Mouse (Mus musculus) left cerebral cortex, postnatal 10 days (tissue): Measurements from ENCODE around the gene Ptprn2. TPM values are rescaled to one million over a fixed set of nuclear protein-coding genes. Genes with fewer than 3 reads are reported as not detected.

ENCODE experiments used
- DNase-seq, 2 experiments: peaks; one replicate each; pipeline ENCODE4 v3.0.0; 2021 to 2022; ENCODE audit warnings: low spot score in 2 of 2, mixed read lengths in 1 of 2; ENCODE audit errors: extremely low spot score in 1 of 2
- intact Hi-C: fragments of 180-260 bp; cut with DNase I; formaldehyde crosslinking; loops from one replicate; pipeline ENCODE4 v1.15.1; 2025
- total RNA-seq, 2 experiments: library from RNA; stranded (reverse); gene quantifications; 2 replicates each; pipeline ENCODE4 v1.2.3; 2021

Ptprn2 gene
- total RNA-seq, 2 experiments from 2014 or later: 331 to 341 TPM

GRCm38 (mm10) chr12:116978201-116978600 lies 492.7 kb downstream of the Ptprn2 start:
- intact Hi-C loops: no loop called here
- no peak for DNase-seq

DNA sequence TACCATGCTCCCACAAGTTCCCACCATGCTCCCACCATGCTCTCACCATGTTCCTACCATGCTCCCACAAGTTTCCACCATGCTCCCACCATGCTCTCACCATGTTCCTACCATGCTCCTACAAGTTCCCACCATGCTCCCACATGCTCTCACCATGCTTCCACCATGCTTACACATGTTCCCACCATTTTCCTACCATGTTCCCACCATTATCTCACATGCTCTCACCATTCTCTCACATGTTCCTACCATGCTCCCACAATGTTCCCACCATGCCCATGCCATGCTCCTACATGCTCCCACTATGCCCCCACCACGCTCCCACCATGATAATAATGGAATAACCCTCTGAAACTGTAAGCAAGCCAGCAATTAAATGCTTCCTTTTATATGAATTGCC lies 495.8 kb downstream of the Ptprn2 start:
- intact Hi-C loops: no loop called here
- no peak for DNase-seq

DNA sequence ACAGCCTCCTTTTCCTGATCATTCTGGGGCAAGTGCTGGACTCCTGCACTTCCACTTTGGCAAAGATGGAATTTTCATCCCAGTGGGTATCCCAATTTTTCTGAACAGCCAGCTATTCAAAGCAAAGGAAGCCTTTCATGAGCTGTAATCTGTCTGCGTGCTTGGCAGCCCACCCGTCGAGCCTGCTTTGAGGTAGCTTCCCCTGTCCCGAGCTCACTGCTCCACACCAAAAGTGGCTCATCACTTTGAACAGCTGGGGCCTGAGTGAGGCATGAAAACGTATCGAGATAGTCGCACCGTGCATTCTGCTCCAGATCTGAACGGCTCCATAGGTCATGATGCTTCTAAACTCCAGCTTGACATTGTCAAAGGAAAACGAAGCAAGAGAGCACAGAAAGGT lies 503.6 kb downstream of the Ptprn2 start:
- DNase-seq: peak in 1 of 2 experiments; percentile 51
- intact Hi-C loops: no loop called here

DNA sequence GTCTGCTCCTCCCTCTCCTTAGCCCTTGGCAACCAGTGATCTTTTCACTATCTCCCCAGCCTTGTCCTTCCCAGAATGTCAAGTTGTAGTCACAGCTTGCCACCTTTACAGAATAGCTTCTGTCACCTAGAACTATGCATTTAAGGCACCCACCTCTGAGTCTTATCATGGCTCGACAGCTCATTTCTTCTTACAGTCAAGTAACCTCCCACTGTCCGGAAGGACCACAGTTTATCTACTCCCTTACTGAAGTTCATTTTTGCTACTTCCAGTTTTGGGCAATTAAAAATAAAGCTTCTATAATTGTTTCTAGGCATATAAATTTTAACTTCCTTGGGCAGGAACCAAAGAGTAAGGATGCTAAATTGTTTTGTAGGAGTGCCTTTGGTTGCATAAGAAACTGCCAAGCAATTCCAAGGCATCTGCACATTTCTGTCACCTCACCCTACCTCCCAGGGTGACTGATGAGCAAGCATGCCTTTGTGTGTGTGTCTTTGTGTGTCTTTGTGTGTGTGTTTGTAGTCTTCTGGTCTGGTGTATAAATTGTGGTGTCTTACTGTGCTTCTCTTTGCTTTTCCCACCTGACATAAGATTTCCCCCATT lies 516.1 kb downstream of the Ptprn2 start:
- no peak for DNase-seq
- intact Hi-C loops: no loop called here

- DNase-seq: no peak
- intact Hi-C loops: no loop called here
Observed at GRCm38 (mm10) chr12:117016753-117017595, 531.5 kb downstream of the Ptprn2 start.

DNA sequence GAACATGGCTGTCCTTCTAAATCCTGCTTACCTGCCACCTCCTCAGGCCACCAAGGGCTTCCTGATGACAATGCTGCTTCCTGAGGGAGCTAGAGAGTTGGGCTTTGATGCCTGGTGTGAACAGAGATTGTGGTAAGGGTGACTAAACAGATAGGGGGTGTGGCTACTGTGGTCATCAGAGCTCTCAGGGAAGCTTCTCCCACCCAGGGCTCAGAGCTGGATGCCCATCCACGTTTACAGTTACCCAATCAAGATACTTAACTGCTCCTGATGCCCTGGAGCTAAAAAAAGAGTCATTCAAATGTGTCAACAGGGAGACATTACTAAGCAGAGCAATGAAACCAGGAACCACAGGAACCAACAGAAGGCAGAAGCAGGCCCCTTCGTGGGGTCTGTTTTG lies 532.4 kb downstream of the Ptprn2 start:
- intact Hi-C loops: no loop called here
- no peak for DNase-seq

GRCm38 (mm10) chr12:117023235-117023634 lies 537.7 kb downstream of the Ptprn2 start:
- DNase-seq: no peak
- intact Hi-C loops: loop anchor here (10.0 kb wide), 1 partner anchor 378 kb away; no protein-coding TSS in a partner anchor

- peak; percentile 36 to 59 for DNase-seq
- intact Hi-C loops: loop anchor here (10.0 kb wide), 1 partner anchor 380 kb away; no protein-coding TSS in a partner anchor
Observed at GRCm38 (mm10) chr12:117024916-117025315, 539.4 kb downstream of the Ptprn2 start.

GRCm38 (mm10) chr12:117025676-117026075 lies 540.2 kb downstream of the Ptprn2 start:
- no peak for DNase-seq
- intact Hi-C loops: loop anchor here (10.0 kb wide), 1 partner anchor 381 kb away; no protein-coding TSS in a partner anchor

- intact Hi-C loops: loop anchor here (10.0 kb wide), 1 partner anchor 383 kb away; no protein-coding TSS in a partner anchor
- DNase-seq: no peak
Observed at GRCm38 (mm10) chr12:117027351-117027750, 541.8 kb downstream of the Ptprn2 start.

DNA sequence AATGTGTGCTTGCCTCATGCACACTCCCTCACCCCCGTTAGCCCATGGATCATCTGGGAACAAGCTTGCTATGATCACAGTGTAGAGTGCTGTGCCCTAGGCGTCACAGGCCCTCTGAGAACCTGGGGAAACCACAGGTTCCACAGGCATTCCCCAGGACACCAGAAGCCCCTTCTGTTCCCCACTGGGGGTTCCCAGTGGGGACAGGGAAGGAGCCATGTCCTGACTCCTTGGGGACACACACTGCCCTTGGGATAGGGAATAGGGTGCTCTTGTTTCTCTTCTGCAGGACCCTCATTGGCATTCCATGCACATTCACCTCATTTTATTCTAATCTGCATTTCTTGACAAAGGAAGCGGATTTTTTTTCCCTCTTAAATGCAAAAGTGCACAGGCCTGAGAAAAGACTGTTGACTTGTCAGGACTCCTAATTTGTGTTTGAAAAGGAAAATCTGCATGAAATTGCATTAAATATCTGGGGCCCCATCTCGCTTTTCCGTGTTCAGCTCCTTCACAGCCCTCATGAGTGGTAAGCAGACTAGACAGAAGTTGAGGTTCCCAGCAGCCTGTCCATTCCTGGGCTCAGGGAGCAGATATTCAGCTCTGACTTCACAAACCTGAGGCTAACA lies 542.9 kb downstream of the Ptprn2 start:
- no peak for DNase-seq
- intact Hi-C loops: loop anchor here (10.0 kb wide), 1 partner anchor 384 kb away; no protein-coding TSS in a partner anchor

- no peak for DNase-seq
- intact Hi-C loops: loop anchor here (10.0 kb wide), 1 partner anchor 302 kb away; no protein-coding TSS in a partner anchor
Observed at GRCm38 (mm10) chr12:117033172-117033571, 547.7 kb downstream of the Ptprn2 start.

DNA sequence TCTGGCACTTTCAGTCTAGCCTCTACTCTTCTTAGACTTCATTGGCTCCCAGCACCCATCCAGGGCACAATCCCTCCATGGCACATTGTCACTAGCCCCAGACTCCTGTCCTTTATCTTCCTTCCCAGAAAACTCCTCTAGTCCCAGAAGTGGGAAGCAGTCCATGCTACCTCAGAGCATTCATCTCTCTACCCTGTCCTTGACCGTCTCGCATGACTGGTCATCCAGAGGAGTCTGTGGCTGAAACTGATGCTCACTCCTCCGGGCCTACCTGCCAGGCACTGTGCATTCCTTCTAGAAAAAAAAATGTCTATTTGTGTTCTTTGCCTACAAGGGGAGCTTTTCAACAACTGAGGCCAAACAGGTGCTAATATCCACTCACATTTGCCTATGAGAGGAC lies 549.0 kb downstream of the Ptprn2 start:
- intact Hi-C loops: loop anchor here (10.0 kb wide), 1 partner anchor 300 kb away; no protein-coding TSS in a partner anchor
- no peak for DNase-seq

DNA sequence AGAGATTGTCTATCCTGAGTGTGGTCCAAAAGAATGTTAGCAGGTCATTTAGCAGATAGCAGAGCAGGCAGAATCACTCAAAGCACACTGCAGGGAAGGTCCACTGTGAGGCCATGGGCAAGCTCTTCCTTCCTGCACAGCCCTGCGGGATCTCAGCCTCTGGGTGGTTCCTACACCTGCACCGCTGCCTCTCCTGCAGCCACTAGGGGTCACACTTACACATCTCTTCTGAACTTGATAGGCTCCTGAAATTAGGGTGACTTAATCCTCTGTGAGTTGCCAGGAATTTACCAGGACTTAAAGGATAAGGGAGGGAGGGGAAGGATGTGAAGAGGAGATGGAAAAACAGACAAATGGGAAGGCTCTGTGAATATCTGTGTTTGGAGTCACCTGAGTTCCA lies 549.7 kb downstream of the Ptprn2 start:
- DNase-seq: peak; percentile 70
- intact Hi-C loops: loop anchor here (10.0 kb wide), 1 partner anchor 300 kb away; no protein-coding TSS in a partner anchor

DNA sequence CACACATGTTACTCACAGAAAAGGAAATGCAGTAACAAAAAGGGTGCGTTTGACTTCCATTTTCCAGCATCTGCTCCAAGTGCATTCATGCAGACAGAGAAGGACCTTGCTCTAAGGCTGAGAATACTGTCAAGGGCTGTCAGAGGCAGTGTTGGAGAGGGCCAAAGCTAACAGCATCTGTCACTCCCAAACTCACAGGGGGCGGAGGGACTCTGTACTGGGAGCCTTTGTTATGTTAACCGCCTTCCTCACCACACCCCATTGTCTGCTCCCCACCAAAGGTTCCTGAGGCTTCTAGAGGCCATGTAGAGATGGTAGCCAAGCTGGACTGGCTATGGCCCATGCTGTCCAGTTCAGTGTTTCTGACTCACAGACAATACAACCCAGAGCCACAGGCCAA lies 553.9 kb downstream of the Ptprn2 start:
- no peak for DNase-seq
- intact Hi-C loops: loop anchor here (10.0 kb wide), 1 partner anchor 295 kb away; no protein-coding TSS in a partner anchor

GRCm38 (mm10) chr12:117041409-117041808 lies 555.9 kb downstream of the Ptprn2 start:
- intact Hi-C loops: no loop called here
- no peak for DNase-seq

GRCm38 (mm10) chr12:117042706-117043105 lies 557.2 kb downstream of the Ptprn2 start:
- intact Hi-C loops: no loop called here
- no peak for DNase-seq

DNA sequence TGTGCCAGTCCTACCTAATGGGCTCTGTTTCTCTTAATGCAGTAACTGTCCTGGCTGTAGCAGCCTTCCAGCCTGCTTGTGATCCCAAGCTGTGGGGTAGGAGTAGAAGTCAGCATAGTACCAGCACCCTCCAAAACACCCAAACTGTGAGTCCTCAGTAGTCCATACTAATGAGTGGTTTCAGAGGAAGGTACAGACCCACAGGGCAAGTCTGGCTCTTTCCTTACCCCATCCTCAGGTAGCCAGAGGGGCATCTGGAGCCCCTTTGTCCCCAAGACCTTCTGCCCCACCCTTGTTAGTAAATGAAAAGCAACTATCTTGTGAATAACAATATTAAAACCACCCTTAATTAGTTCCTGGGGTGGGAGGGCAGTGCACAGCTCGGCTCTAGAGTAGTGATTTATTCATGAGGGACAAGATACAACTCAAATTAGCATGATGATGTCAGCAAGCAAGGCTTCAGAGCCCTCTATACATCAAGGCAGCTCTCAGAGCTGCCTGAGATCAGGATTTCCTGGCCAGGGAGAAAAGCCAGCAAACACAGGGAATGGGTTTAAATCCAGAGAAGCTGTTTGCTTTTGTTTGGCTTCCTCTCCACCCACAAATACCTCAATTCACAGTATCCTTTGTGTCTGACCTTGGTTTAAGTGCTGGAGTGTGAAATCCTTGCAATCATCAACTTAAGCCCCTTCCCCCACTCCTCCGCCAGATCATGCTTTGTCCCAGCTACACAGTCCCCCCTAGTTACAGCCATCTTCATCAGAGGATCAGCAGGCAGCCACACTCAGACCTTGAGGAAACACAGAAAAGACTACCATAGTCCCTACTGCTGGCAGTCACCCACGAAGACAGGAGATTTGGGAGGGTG lies 562.1 kb downstream of the Ptprn2 start:
- intact Hi-C loops: no loop called here

More for the DNA sequence above, 562.1 kb downstream of the Ptprn2 start:
- DNase-seq: no peak
